Mouse (Mus musculus) heart, adult 2 months (tissue): ENCODE results near the gene Dock1. TPM values are rescaled to one million over a fixed set of nuclear protein-coding genes. Genes with fewer than 3 reads are reported as not detected.

Source experiments
- DNase-seq, 2 experiments: peaks; one replicate each; pipeline ENCODE4 v3.0.0; 2021
- H3K27ac ChIP-seq: fragments of 200-600 bp; 2 replicates; pipeline ENCODE4 v1.8.1; 2022
- H3K27me3 ChIP-seq: fragments of 200-500 bp; 2 replicates; pipeline ENCODE4 v1.6.1; 2012; ENCODE audit warnings: mild to moderate bottlenecking, low read length, inconsistent platforms, mixed read lengths; ENCODE audit not compliant: control insufficient read depth, insufficient read depth
- H3K36me3 ChIP-seq: fragments of 200-500 bp; 2 replicates; pipeline ENCODE4 v1.6.1; 2012; ENCODE audit warnings: low read length, inconsistent platforms; ENCODE audit not compliant: control insufficient read depth, insufficient read depth
- H3K4me1 ChIP-seq: fragments of 200-500 bp; 2 replicates; pipeline ENCODE4 v1.6.1; 2011; ENCODE audit warnings: low read length; ENCODE audit not compliant: control insufficient read depth, insufficient read depth
- H3K4me3 ChIP-seq: fragments of 200-600 bp; 2 replicates; pipeline ENCODE4 v1.8.1; 2022
- H3K79me2 ChIP-seq: fragments of 200-500 bp; replicated peaks from 2 replicates; pipeline ENCODE4 v1.6.1; 2012; ENCODE audit warnings: mild to moderate bottlenecking, inconsistent platforms, low read length, moderate library complexity, mixed read lengths; ENCODE audit not compliant: control insufficient read depth, insufficient read depth
- H3K9ac ChIP-seq: fragments of 200-500 bp; 2 replicates; pipeline ENCODE4 v1.6.1; 2012; ENCODE audit warnings: low read depth, mild to moderate bottlenecking, control low read depth, inconsistent platforms, low read length, mixed read lengths
- CTCF ChIP-seq: fragments of 200-600 bp; IDR thresholded peaks from 2 replicates; pipeline ENCODE4 v1.8.1; 2022; ENCODE audit warnings: antibody characterized with exemption, mild to moderate bottlenecking, moderate library complexity
- EP300 ChIP-seq: fragments of 200-500 bp; IDR thresholded peaks from 2 replicates; pipeline ENCODE4 v1.6.1; 2011; ENCODE audit warnings: low read depth, low read length, control low read depth; ENCODE audit not compliant: insufficient read depth
- POLR2A ChIP-seq: fragments of 200-500 bp; IDR thresholded peaks from 2 replicates; pipeline ENCODE4 v1.6.1; 2011; ENCODE audit warnings: mild to moderate bottlenecking, low read depth, low read length, control low read depth; ENCODE audit not compliant: insufficient read depth
- WGBS: fragments of 180-500 bp; shearing (Covaris S2); methylation state at CpG from one replicate; pipeline ENCODE4 v1.1.7; 2018; 5-methylcytosine and 5-hydroxymethylcytosine counted together
- intact Hi-C: fragments of 180-260 bp; cut with DNase I; formaldehyde crosslinking; loops from one replicate; pipeline ENCODE4 v1.15.1; 2025
- polyA plus RNA-seq: library from polyadenylated mRNA; depleted of rRNA; stranded (reverse); fragments of >200 nt; gene quantifications from 2 replicates; pipeline ENCODE4 v1.2.3, GENCODE M21; 2012
- total RNA-seq, 2 experiments: library from RNA; stranded (reverse); gene quantifications; 2 replicates each; pipeline ENCODE4 v1.2.3; 2021

Gene Dock1
- total and polyA plus RNA-seq, 3 experiments = 8.3 to 25.6 (median 25.4) TPM

DNA sequence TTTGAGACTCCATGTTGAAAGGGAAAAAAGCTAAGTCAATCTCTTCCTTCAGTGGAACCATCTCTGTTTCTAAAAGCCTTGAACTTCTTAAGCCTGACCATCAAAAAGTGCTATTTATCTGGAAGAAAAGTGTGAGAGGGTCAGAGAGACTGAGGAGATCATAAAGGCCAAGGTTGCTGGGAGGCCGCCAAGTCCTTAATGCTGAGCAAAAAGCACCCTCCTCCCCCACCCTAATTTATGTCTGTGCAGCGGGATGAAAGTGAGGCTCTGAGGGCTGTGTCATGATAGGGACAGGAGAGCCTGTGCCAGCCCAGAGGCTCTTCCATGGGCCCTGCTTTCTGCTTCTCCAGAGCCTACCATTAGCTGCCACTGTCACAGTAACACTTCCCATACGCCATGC lies 436.1 kb downstream of the Dock1 start:
- no peaks in the 10 kb centered on the region for H3K27me3 ChIP-seq
- no peak overlapping the region for H3K27ac ChIP-seq
- no peak overlapping the region for H3K4me3 ChIP-seq
- no peak overlapping the region for H3K9ac ChIP-seq
- 80% methylated on average over 3 of the region's 3 CpGs for WGBS
- TF ChIP-seq CTCF (no peak), EP300 (no peak), POLR2A (no peak)
- no peaks in the 10 kb centered on the region for H3K4me1 ChIP-seq
- DNase-seq = no peak
- intact Hi-C loops = no loop called here
- H3K79me2 ChIP-seq = no peaks in the 10 kb centered on the region
- no peaks in the 10 kb centered on the region for H3K36me3 ChIP-seq

DNA sequence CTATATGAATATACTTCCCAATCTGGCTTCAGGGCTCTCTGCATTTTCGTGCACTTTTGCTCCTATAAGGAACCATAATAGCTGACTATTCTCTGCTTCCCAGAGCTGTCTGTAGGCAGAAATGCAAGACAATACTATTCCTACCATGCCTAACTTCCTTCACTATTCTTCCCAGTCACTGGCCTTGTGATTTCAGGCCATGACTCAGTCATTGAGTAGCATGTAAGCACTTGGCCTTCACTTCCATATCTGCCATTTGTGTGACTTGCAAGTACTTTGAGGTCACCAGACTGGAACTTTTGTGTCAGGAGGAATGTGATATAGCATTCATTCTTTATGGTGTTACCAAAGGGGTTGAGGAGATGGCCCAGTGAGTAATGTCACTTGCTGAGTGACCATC lies 439.9 kb downstream of the Dock1 start:
- Histone ChIP-seq H3K27me3 (no peaks in the 10 kb centered on the region), H3K36me3 (no peaks in the 10 kb centered on the region), H3K27ac (no peak overlapping the region), H3K4me1 (no peaks in the 10 kb centered on the region), H3K4me3 (no peak overlapping the region), H3K9ac (no peak overlapping the region), H3K79me2 (no peaks in the 10 kb centered on the region)
- WGBS = 92% methylated on average over 1 of the region's 1 CpGs
- no peak for TF ChIP-seq CTCF
- no peak for TF ChIP-seq POLR2A
- TF ChIP-seq EP300 = no peak
- no peak for DNase-seq
- intact Hi-C loops = no loop called here

DNA sequence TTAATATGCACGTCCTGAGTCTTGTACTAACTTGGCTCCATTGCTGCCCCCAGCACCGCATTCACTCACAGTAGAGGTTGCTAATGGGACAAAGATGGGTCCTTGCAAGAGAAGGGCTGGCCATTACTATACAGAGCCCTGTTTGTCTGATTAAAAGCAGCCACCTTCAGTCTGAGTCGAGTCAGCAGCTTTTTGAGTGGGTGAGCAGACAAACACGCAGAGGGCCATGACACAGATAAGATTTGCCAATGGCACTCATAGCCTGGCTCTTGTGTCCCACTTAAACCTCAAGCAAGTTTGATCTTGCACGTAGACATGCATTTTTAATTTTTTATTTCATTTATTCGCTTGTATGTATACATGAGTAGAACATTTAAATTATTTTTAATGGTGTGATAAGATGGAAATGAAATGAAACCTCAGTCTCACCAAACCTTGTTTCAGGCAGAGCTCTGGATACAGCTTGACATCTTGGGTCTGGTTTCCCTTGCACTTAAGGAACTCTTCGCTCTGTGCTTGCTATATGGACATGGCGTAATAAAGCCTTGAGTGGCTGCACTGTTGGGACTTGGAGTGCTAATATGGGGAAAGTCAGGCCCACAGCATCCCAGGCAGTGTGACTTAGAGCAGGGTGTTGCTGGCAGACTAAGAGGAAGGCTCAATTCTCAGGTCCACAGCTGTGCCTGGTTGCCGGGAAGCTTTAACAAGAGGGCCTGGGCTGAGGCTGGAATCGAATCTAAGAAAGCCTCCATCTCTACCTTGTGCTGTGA lies 455.0 kb downstream of the Dock1 start:
- Histone ChIP-seq H3K79me2 (no peaks in the 10 kb centered on the region), H3K27ac (no peak overlapping the region), H3K36me3 (no peaks in the 10 kb centered on the region), H3K4me3 (no peak overlapping the region), H3K9ac (no peak overlapping the region), H3K27me3 (no peaks in the 10 kb centered on the region), H3K4me1 (no peaks in the 10 kb centered on the region)
- no peak for DNase-seq
- 93% methylated on average over 10 of the region's 10 CpGs for WGBS
- TF ChIP-seq CTCF (no peak), POLR2A (no peak), EP300 (no peak)
- intact Hi-C loops = no loop called here

DNA sequence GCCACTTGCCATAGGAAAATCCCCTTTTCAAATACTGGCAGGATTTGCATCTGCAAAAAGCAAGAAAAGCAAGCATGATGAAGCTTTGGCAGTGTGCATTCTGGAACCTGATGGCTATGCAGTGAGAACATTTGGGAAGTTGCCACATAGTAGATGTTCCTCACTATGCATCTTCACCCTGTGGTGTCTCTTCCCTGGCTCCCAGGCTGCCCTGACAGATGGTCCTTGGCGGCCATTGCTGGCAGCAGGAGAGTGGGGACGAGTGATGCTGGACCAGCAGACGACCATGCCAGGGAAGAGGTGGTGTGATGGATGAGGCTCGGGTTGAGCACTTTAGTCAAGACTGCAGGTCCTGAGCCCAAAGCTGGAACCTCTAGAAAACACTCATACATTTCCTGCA lies 462.0 kb downstream of the Dock1 start:
- DNase-seq = no peak
- intact Hi-C loops = no loop called here
- no peaks in the 10 kb centered on the region for H3K79me2 ChIP-seq
- no peaks in the 10 kb centered on the region for H3K27me3 ChIP-seq
- 79% methylated on average over 4 of the region's 4 CpGs for WGBS
- TF ChIP-seq POLR2A (no peak), EP300 (no peak), CTCF (no peak)
- no peak overlapping the region for H3K27ac ChIP-seq
- H3K4me3 ChIP-seq = no peak overlapping the region
- no peak overlapping the region for H3K9ac ChIP-seq
- H3K4me1 ChIP-seq = no peaks in the 10 kb centered on the region
- H3K36me3 ChIP-seq = no peaks in the 10 kb centered on the region

DNA sequence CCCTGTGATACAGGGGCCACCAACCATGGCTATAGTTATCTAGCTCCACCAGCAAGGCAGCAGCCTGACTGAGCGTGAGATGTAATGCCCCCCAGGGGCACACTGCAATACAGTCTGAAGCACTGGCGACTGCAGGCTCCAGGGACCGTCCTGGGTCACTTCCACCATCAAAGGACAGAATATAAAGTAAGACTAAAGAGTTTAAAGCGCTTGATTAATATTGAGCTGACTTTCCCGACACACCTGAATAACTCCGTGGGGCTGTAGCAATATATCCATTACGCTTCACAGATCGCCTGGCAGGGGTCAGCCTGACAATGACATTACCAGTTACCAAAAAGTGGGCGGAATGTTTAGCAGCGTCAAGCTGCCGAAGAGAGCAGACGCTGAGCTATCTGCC lies 464.2 kb downstream of the Dock1 start:
- no peaks in the 10 kb centered on the region for H3K27me3 ChIP-seq
- intact Hi-C loops = no loop called here
- no peaks in the 10 kb centered on the region for H3K79me2 ChIP-seq
- no peak for TF ChIP-seq EP300
- TF ChIP-seq CTCF = no peak
- no peak for TF ChIP-seq POLR2A
- DNase-seq = no peak
- no peak overlapping the region for H3K4me3 ChIP-seq
- no peaks in the 10 kb centered on the region for H3K4me1 ChIP-seq
- no peak overlapping the region for H3K27ac ChIP-seq
- no peak overlapping the region for H3K9ac ChIP-seq
- H3K36me3 ChIP-seq = no peaks in the 10 kb centered on the region
- 93% methylated on average over 12 of the region's 12 CpGs for WGBS

DNA sequence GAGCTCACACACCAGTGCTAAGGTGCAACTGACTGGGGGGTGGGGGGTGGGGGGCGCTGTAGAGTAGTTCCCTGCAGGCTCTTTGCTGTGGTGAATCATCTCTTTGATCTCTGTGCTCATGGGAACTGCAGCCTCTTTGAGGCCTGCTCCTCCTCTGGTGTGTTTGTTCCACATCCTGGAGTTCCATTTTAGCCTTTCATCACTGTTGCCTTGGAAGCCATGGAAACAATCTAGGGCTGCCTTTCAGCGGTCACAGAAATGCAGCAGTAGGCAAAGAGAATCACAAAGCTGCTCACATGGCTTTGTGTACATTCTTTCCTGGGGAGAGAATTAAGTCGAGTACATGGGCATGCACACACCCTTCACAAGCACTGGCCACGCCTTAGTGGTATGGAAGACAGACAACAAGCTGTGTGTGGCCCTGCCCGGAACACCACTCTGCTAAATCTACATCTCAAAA lies 468.7 kb downstream of the Dock1 start:
- Histone ChIP-seq H3K27me3 (no peaks in the 10 kb centered on the region), H3K4me3 (no peak overlapping the region), H3K79me2 (no peaks in the 10 kb centered on the region), H3K36me3 (no peaks in the 10 kb centered on the region), H3K4me1 (no peaks in the 10 kb centered on the region), H3K9ac (no peak overlapping the region), H3K27ac (no peak overlapping the region)
- no peak for DNase-seq
- WGBS = 59% methylated on average over 5 of the region's 5 CpGs
- intact Hi-C loops = no loop called here
- no peak for TF ChIP-seq CTCF
- no peak for TF ChIP-seq POLR2A
- TF ChIP-seq EP300 = no peak
